Mouse (Mus musculus) gastrocnemius, adult 18-20 months (tissue): Measurements from ENCODE around the gene Nt5c2. TPM values are rescaled to one million over a fixed set of nuclear protein-coding genes. Genes with fewer than 3 reads are reported as not detected.

ENCODE experiments used
- DNase-seq: peaks from one replicate; pipeline ENCODE4 v3.0.0; 2021; ENCODE audit warnings: low spot score
- total RNA-seq, 2 experiments: library from RNA; stranded (reverse); gene quantifications; 2 replicates each; pipeline ENCODE4 v1.2.3; 2021

Nt5c2 gene
- total RNA-seq, 2 experiments from 2014 or later = 11.4 to 12.3 TPM

GRCm38 (mm10) chr19:46890657-46891056 lies 124.3 kb downstream of the Nt5c2 start:
- DNase-seq = no peak

GRCm38 (mm10) chr19:46889666-46890065 lies 125.3 kb downstream of the Nt5c2 start:
- no peak for DNase-seq

GRCm38 (mm10) chr19:46887811-46888527 lies 127.0 kb downstream of the Nt5c2 start:
- no peak for DNase-seq

- no peak for DNase-seq
These were observed 128.1 kb downstream of the Nt5c2 start for GRCm38 (mm10) chr19:46886826-46887225.

- no peak for DNase-seq
These were observed 129.6 kb downstream of the Nt5c2 start for GRCm38 (mm10) chr19:46885365-46885764.

- DNase-seq = no peak
These were observed 135.1 kb downstream of the Nt5c2 start for GRCm38 (mm10) chr19:46879876-46880275.

- peak; percentile 80 for DNase-seq
These were observed 136.6 kb downstream of the Nt5c2 start for GRCm38 (mm10) chr19:46878346-46878745.

- peak; percentile 21 for DNase-seq
These were observed 137.1 kb downstream of the Nt5c2 start for GRCm38 (mm10) chr19:46877886-46878285.

- peak; percentile 84 for DNase-seq
These were observed 139.2 kb downstream of the Nt5c2 start for GRCm38 (mm10) chr19:46875790-46876189.

GRCm38 (mm10) chr19:46873924-46874323 lies 141.0 kb downstream of the Nt5c2 start:
- DNase-seq = no peak

GRCm38 (mm10) chr19:46871651-46872050 lies 143.3 kb downstream of the Nt5c2 start:
- no peak for DNase-seq

GRCm38 (mm10) chr19:46871096-46871495 lies 143.9 kb downstream of the Nt5c2 start:
- no peak for DNase-seq

- peak; percentile 84 for DNase-seq
These were observed 145.4 kb downstream of the Nt5c2 start for GRCm38 (mm10) chr19:46869526-46869925.

GRCm38 (mm10) chr19:46869049-46869448 lies 145.9 kb downstream of the Nt5c2 start:
- no peak for DNase-seq

GRCm38 (mm10) chr19:46865381-46865780 lies 149.6 kb downstream of the Nt5c2 start:
- no peak for DNase-seq

GRCm38 (mm10) chr19:46864731-46865331 lies 150.1 kb downstream of the Nt5c2 start:
- DNase-seq = no peak

- no peak for DNase-seq
These were observed 150.9 kb downstream of the Nt5c2 start for GRCm38 (mm10) chr19:46864079-46864478.

GRCm38 (mm10) chr19:46863236-46863927 lies 151.6 kb downstream of the Nt5c2 start:
- DNase-seq = no peak

GRCm38 (mm10) chr19:46862556-46862955 lies 152.4 kb downstream of the Nt5c2 start:
- DNase-seq = no peak

- DNase-seq = no peak
These were observed 156.8 kb downstream of the Nt5c2 start for GRCm38 (mm10) chr19:46858200-46858599.

- no peak for DNase-seq
These were observed 157.5 kb downstream of the Nt5c2 start for GRCm38 (mm10) chr19:46857277-46857989.

GRCm38 (mm10) chr19:46856780-46857179 lies 158.2 kb downstream of the Nt5c2 start:
- no peak for DNase-seq
